ENCODE assay signal across 27 mouse cellular contexts in genomic region chr6:128385026-128385425, GRCm38 (mm10). TPM values are rescaled to one million over a fixed set of nuclear protein-coding genes. Genes with fewer than 3 reads are reported as not detected.
"Had no signal": no experiment of that assay in that cellular context is flagged by ENCODE, and none has a peak within 500 bp of the region (broad histone marks: within the 10 kb centered on the region; RNA-seq: fewer than 3 reads in every experiment).

No protein-coding gene starts in this region.

- H3K27ac ChIP-seq: midbrain, embryonic 10.5 days; neural tube, embryonic 13.5 days; neural tube, embryonic 15.5 days had no signal

- DNase-seq: lung, adult 18-20 months; lung, embryonic 14.5 days; lung, postnatal 10 days; lung, postnatal 4 days; midbrain, embryonic 14.5 days; retina, postnatal 1 day; right cerebral cortex, adult 18-20 months; right cerebral cortex, postnatal 25 days; right cerebral cortex, postnatal 4 days; spleen, adult 18-20 months; thymus, adult 18-20 months; thymus, postnatal 25 days; thymus, postnatal 4 days had no signal

- H3K9ac ChIP-seq: lung, embryonic 14.5 days; neural tube, embryonic 13.5 days; neural tube, embryonic 15.5 days had no signal

- H3K27me3 ChIP-seq: neural tube, embryonic 13.5 days; neural tube, embryonic 15.5 days had no signal

- H3K4me1 ChIP-seq: midbrain, embryonic 10.5 days; neural tube, embryonic 13.5 days; neural tube, embryonic 15.5 days had no signal

- H3K4me3 ChIP-seq: midbrain, embryonic 10.5 days; myocyte; neural tube, embryonic 13.5 days; neural tube, embryonic 15.5 days had no signal

- H3K36me3 ChIP-seq: midbrain, embryonic 10.5 days; neural tube, embryonic 13.5 days; neural tube, embryonic 15.5 days had no signal

- H3K4me2 ChIP-seq: lung, embryonic 14.5 days; neural tube, embryonic 13.5 days; neural tube, embryonic 15.5 days had no signal

- H3K9me3 ChIP-seq: midbrain, embryonic 10.5 days; neural tube, embryonic 13.5 days; neural tube, embryonic 15.5 days had no signal

- ATAC-seq: midbrain, embryonic 16.5 days had no signal

RNA-seq across cellular contexts. Expression of gene Gm44596, which starts 9.7 kb away (rescaled TPM):
- total RNA-seq: megakaryocyte, adult 5-6 weeks; megakaryocyte-erythroid progenitor cell, adult 5-6 weeks had no signal
- polyA plus RNA-seq: liver, embryonic 16.5 days; lung, embryonic 14.5 days; lung, embryonic 16.5 days; midbrain, embryonic 10.5 days; midbrain, embryonic 14.5 days; midbrain, embryonic 16.5 days; myocyte; neural tube, embryonic 11.5 days; neural tube, embryonic 13.5 days; neural tube, embryonic 15.5 days; small intestine, adult 2 months; stomach, embryonic 14.5 days; stomach, embryonic 16.5 days; urinary bladder, adult 2 months had no signal

RNA-seq across cellular contexts. Expression of gene Tex52, which starts 9.8 kb away (rescaled TPM):
- polyA plus RNA-seq: liver, embryonic 16.5 days; small intestine, adult 2 months; urinary bladder, adult 2 months had no signal

RNA-seq across cellular contexts. Expression of gene Nrip2, which starts 14.1 kb away (rescaled TPM):
- total RNA-seq: megakaryocyte-erythroid progenitor cell, adult 5-6 weeks had no signal
